Mouse (Mus musculus) olfactory bulb, adult 2 months (tissue): ENCODE results near the gene Ece1.

Source experiments
- CTCF ChIP-seq: fragments of 200-500 bp; IDR thresholded peaks from 2 replicates; pipeline ENCODE4 v1.5.1; 2012; ENCODE audit warnings: low read depth, mild to moderate bottlenecking, low read length, moderate library complexity; ENCODE audit not compliant: insufficient read depth
- POLR2A ChIP-seq: fragments of 200-500 bp; IDR thresholded peaks from 2 replicates; pipeline ENCODE4 v1.6.1; 2012; ENCODE audit warnings: mild to moderate bottlenecking, low read depth, low read length, moderate library complexity; ENCODE audit not compliant: insufficient read depth

DNA sequence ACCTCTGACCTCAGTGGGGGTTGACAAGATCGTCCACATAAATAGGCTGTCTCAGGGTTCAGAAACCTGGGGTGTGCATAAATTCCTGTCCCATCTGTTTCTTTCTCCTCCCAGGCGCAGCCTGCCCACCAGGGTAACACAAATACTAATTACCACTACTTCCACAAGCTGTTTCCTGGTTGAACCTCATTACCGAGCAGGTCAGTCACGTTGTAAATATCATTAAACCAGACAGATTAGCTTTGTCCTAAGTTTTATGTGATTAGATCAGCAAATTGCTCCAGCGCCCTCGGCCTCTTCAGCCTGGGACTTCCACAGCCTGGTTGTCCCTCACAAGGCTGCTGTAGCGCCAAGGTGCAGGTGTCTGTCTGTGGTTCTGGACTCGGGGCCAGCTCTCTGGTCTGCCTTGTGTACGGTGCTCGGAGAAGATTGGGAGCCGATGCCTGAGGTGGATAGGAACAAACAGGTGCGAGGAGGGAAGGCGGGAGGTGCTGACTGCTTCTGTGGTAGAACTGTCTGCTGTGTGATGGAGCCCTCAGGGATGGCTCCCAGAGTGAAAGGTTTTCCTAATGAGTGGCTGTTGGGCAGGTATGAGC lies 43.0 kb downstream of the Ece1 start:
- TF ChIP-seq POLR2A: no peak
- TF ChIP-seq CTCF: no peak
